Mouse (Mus musculus): Measurements from ENCODE around the gene Tle3. TPM values are rescaled to one million over a fixed set of nuclear protein-coding genes. Genes with fewer than 3 reads are reported as not detected.

The Tle3 gene
- polyA plus RNA-seq, 1 experiment from 2014 or later = 101 TPM

DNA sequence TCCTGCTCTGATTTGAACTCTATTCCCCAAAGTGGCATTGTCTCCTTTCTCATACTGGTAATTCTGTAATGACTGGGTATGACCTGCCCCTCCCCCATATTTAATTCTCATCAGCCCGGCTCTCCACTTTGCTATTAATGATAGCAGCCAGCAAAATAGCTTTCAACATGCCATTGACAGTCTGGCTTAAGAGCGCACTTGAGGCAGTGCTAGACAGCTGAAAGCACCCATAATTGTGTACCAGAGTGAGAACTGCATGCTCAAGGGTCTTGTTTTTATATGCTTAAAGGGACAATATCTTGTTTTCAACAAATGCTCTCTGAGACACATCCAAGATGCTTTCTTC is 8.9 kb downstream of the Tle3 start:
- no peaks in the 10 kb centered on the region for H3K27me3 ChIP-seq
- ChIA-PET CTCF (no interaction called here), POLR2A (no interaction called here)
- ATAC-seq (no peak), DNase-seq (ENCODE audit: low read depth, low spot score) (no peak)
- TF ChIP-seq CTCF (IDR thresholded peaks at IDR 0.05) = no peak
- in situ Hi-C loops (cut with MboI; ENCODE audit: low pct_unique_long_range_greater_than_20kb) = no loop called here

DNA sequence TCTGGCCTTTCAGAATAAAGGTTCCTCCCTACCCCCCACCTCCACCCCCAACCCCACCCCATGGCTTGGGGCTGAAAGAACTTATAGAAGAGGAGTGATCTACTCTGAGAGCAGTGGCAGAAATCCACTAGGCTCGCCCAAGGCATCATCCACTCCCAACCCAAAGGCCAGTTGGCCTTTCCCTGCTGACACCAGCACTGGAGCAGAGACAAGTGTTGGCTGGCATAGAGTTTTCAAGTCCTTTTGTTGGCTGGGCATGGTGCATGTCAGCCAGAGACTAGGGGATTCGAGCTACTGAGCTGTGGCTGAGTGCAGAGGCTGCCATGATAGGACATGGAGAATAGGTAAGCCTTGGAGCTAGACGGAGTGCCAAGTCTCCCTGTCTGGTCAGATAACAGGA is 9.3 kb downstream of the Tle3 start:
- H3K27me3 ChIP-seq = no peaks in the 10 kb centered on the region
- ATAC-seq (no peak), DNase-seq (ENCODE audit: low read depth, low spot score) (no peak)
- CTCF ChIA-PET = no interaction called here
- POLR2A ChIA-PET = no interaction called here
- in situ Hi-C loops (cut with MboI; ENCODE audit: low pct_unique_long_range_greater_than_20kb) = no loop called here
- no peak for TF ChIP-seq CTCF (IDR thresholded peaks at IDR 0.05)

DNA sequence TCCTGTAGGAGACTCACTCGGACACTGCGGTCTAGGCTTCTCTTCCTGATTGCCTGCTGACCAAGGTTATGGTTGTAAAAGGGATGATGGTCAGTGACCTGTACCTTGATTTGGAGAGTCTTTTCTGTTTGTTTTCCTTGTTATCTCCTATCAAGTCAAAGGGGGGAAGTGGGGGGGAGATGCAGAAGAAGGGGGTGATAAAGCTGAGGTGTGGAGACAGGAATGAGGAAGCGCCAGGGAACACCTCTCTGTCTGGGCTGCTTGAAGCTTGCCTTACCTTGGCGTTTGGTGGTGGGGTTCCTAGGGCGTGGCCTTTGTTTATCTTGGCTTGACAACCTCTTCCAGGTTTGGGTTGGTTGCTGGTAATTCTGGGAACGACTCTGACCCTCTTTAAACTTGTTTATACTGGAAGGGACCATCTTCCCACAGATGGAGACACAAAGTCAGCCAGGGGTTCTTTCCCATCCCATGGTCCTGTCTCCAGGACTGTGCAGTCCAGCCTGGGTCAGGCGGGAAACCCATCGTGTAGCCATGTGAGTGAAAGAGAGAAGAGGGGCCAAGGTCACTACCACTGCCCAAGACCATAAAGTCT is 10.5 kb downstream of the Tle3 start:
- no peak for TF ChIP-seq CTCF (IDR thresholded peaks at IDR 0.05)
- in situ Hi-C loops (cut with MboI; ENCODE audit: low pct_unique_long_range_greater_than_20kb) = no loop called here
- H3K27me3 ChIP-seq = no peaks in the 10 kb centered on the region
- POLR2A ChIA-PET = no interaction called here
- ATAC-seq = no peak
- no peak for DNase-seq (ENCODE audit: low read depth, low spot score)
- CTCF ChIA-PET = interaction anchor here (0.9 kb wide), 1 partner anchor 13 kb away, joined by 3 read pairs; no protein-coding TSS in a partner anchor

DNA sequence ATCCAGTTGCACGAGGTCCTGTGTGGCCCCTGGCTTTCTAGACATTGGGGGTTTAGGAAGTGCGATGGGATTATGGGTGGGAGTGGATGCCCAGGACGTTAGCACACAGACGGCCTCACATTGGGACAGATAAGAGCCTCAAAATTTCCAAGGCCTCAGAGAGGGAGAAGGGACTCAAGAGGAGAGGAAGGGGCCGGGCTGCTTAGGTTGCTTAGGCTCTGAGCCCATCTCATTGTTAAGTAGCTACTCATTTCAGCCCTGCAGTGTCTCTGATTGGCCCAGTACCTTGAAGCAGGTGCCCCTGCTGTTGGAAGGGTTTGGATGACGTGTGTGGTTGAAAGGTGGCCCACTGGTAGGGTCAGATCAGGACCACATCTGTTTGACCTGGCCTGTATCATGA is 11.9 kb downstream of the Tle3 start:
- ChIA-PET POLR2A (interaction anchor here (1.2 kb wide), 1 partner anchor 13 kb away, joined by 8 read pairs; no protein-coding TSS in a partner anchor), CTCF (no interaction called here)
- in situ Hi-C loops (cut with MboI; ENCODE audit: low pct_unique_long_range_greater_than_20kb) = no loop called here
- no peak for TF ChIP-seq CTCF (IDR thresholded peaks at IDR 0.05)
- ATAC-seq (no peak), DNase-seq (ENCODE audit: low read depth, low spot score) (no peak)
- no peaks in the 10 kb centered on the region for H3K27me3 ChIP-seq

DNA sequence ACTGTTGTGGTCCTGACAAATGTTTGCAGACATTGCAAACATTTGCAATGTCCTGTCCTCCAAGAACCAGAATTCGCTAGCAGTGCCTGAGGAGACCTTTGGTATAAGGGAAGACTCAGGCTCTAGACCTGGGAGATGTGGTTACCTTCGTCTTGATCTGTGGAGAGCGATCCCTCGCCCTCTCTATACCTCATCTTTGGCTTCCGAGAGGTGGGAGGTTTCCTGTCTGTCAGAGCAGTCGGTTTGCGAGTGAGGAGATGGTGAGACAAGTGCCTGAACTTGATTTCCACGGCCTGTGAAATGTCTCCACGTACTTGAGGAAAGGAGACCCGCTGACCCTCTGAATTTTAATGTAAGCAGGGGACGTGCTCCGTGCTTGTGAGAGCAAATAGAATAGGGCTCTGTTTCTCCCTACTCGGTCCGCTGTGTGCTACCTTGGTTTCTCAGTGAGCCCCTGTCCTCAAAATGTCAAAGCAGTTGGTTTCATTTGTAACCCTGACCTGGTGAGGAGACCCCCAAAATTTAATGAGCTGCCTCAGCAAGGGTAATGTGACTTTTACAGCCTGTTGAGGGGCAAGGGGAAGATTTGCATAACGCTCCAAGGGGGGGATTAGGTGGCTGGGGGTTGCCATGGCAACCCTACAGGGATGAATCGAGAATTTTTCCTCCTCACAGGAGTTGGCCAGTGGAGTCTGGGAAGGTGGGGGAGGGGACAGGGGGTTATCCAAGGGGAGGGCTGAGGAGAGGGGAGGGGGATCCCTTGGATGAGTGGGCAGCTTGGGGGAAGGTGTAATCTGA is 12.7 kb downstream of the Tle3 start:
- no peak for DNase-seq (ENCODE audit: low read depth, low spot score)
- ChIA-PET POLR2A (no interaction called here), CTCF (no interaction called here)
- in situ Hi-C loops (cut with MboI; ENCODE audit: low pct_unique_long_range_greater_than_20kb) = loop anchor here (5.0 kb wide), 1 partner anchor 447 kb away; no protein-coding TSS in a partner anchor
- H3K27me3 ChIP-seq = no peaks in the 10 kb centered on the region
- TF ChIP-seq CTCF (IDR thresholded peaks at IDR 0.05) = no peak
- no peak for ATAC-seq

DNA sequence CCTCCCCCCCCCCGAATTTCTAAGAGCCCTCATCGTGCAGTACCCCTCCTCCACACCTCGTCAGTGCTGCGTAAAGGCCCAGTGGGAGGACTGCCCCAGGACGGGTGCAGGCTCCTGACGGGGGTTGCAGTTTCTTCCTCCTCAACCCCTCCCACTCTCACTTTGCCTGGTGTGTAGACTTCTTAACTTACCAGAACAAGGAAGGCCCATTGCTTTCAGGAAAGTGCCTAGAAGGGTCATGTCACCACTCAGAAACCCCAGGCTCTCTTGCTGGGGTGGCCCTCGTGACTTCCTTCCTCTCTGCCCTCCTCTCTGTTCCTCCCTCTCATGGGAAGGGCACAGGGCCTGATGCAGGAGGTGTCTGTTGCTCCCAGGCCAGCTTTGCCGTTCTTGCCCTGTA is 13.6 kb downstream of the Tle3 start:
- TF ChIP-seq CTCF (IDR thresholded peaks at IDR 0.05) = no peak
- ATAC-seq = no peak
- DNase-seq (ENCODE audit: low read depth, low spot score) = no peak
- in situ Hi-C loops (cut with MboI; ENCODE audit: low pct_unique_long_range_greater_than_20kb) = loop anchor here (5.0 kb wide), 1 partner anchor 447 kb away; no protein-coding TSS in a partner anchor
- ChIA-PET POLR2A (no interaction called here), CTCF (no interaction called here)
- H3K27me3 ChIP-seq = no peaks in the 10 kb centered on the region

DNA sequence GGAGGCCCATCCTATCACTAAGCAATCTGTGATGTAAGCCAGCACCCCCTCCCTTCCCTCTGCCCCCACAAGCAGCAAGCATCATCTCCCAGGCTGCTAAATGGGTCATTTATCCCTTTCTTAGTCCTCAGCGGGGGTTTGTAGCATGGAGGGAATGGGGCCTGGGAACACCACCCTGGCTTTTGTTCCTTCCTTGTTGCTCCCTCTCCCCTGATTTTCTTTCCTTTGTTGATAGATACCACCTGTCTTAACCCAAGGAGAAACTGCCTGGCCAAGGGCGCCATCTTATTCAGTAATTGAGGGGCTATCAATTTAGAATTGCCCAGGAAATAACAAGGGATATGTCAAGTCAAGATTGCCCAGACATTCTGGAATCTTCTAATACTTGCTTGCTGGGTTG is 14.1 kb downstream of the Tle3 start:
- DNase-seq (ENCODE audit: low read depth, low spot score) = no peak
- ChIA-PET CTCF (no interaction called here), POLR2A (no interaction called here)
- in situ Hi-C loops (cut with MboI; ENCODE audit: low pct_unique_long_range_greater_than_20kb) = loop anchor here (5.0 kb wide), 1 partner anchor 446 kb away; no protein-coding TSS in a partner anchor
- TF ChIP-seq CTCF (IDR thresholded peaks at IDR 0.05) = no peak
- H3K27me3 ChIP-seq = no peaks in the 10 kb centered on the region
- ATAC-seq = no peak

DNA sequence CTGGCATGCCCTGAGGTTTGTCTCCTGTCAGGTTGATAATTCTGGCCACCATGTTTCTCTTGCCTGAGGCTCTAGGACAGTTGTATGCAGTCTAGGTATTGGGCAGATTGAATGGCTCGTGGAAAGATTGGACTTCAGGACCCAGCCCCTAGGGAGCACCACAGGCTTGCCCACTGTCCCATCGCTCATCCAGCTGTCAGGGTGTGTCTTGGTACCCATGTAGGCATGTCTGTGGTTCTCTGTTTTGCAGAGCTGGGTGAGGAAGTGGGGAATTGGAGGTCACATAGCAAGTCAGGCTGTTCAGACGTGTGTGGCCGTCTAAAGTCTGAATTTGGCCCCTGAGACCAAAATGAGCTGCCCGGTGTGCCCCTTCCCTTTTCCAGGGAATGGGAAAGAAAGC is 15.6 kb downstream of the Tle3 start:
- in situ Hi-C loops (cut with MboI; ENCODE audit: low pct_unique_long_range_greater_than_20kb) = loop anchor here (5.0 kb wide), 1 partner anchor 445 kb away; no protein-coding TSS in a partner anchor
- POLR2A ChIA-PET = interaction anchor here (1.1 to 1.6 kb wide), 2 partner anchors 11 to 15 kb away, joined by 3 to 4 read pairs; no protein-coding TSS in a partner anchor
- CTCF ChIA-PET = no interaction called here
- no peak for TF ChIP-seq CTCF (IDR thresholded peaks at IDR 0.05)
- ATAC-seq = no peak
- H3K27me3 ChIP-seq = no peaks in the 10 kb centered on the region
- no peak for DNase-seq (ENCODE audit: low read depth, low spot score)

DNA sequence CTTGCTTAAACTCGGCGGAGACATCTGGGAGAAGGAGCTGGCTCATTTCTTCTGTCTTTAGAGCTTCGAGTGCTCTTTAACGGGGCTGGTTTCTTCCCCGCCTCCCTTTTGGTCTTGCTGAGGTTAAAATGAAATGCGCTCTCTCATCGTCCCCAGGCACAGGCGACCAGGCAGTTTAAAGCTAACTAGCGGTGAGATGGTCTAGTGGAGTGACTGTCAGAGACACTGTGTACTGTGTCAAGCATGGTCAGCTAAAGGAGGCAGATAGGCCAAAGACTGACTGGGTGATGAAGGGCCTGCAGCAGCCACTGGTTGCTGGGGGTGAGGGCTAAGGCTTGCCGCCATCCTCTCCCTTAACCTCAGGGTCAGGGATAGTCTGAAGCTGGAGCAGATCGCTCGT is 16.0 kb downstream of the Tle3 start:
- no peaks in the 10 kb centered on the region for H3K27me3 ChIP-seq
- ChIA-PET CTCF (no interaction called here), POLR2A (interaction anchor here (1.1 to 1.6 kb wide), 2 partner anchors 10 to 15 kb away, joined by 3 to 4 read pairs; no protein-coding TSS in a partner anchor)
- DNase-seq (ENCODE audit: low read depth, low spot score) (no peak), ATAC-seq (no peak)
- no peak for TF ChIP-seq CTCF (IDR thresholded peaks at IDR 0.05)
- in situ Hi-C loops (cut with MboI; ENCODE audit: low pct_unique_long_range_greater_than_20kb) = loop anchor here (5.0 kb wide), 1 partner anchor 444 kb away; no protein-coding TSS in a partner anchor

DNA sequence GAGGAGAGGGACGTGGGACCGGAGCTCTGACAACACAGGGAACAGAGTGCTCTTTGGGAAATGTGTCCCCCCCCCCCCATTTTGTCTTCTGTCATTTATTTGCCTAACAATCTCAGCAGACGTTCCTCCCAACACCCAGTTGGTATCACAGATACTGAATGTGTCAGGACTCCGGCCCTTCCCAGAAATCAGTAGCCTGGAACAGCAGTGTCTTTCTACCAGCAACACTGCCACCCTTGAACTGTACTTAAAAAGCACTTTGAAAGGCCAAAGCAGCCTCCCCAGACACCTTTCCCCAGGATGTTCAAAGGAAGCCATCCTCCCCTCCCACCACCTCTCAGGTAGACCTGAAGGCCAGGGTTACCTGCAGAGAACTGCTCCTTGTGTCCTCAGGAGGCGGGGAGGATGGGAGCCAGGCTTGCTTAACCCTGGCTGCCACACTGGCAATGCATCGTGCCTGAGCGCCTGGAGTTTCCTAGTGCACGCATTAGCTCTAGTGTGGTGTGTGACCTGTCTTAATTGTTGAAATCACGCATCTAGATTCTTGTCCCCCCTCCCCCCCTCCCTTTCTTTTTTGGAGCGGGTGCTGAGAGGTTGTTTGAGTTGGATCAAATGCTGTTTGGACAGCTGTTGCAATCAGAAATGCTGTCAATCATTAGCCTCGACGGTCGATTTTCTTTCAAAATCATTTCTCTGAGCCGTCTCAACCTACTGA is 16.7 kb downstream of the Tle3 start:
- DNase-seq (ENCODE audit: low read depth, low spot score) (no peak), ATAC-seq (no peak)
- POLR2A ChIA-PET = interaction anchor here (1.1 to 1.6 kb wide), 2 partner anchors 9 to 14 kb away, joined by 3 to 4 read pairs; no protein-coding TSS in a partner anchor
- CTCF ChIA-PET = no interaction called here
- no peak for TF ChIP-seq CTCF (IDR thresholded peaks at IDR 0.05)
- no peaks in the 10 kb centered on the region for H3K27me3 ChIP-seq
- in situ Hi-C loops (cut with MboI; ENCODE audit: low pct_unique_long_range_greater_than_20kb) = loop anchor here (5.0 kb wide), 1 partner anchor 443 kb away; no protein-coding TSS in a partner anchor

DNA sequence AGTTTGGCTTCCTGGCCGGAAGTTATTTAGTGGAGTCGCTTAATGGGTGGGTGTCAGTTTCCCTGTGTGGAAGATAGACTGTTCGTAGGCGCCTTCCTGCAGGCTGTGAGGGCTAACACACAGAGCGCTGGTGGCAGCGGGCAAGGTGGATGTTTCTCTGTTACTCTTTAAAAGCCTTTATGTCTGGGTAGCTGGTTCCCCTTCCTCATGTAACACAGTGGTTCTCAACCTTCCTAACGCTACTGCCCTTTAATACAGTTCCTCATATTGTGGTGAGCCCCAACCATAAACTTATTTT is 17.2 kb downstream of the Tle3 start:
- POLR2A ChIA-PET = interaction anchor here (1.6 kb wide), 1 partner anchor 13 kb away, joined by 4 read pairs; no protein-coding TSS in a partner anchor
- CTCF ChIA-PET = no interaction called here
- no peak for ATAC-seq
- TF ChIP-seq CTCF (IDR thresholded peaks at IDR 0.05) = no peak
- no peaks in the 10 kb centered on the region for H3K27me3 ChIP-seq
- no peak for DNase-seq (ENCODE audit: low read depth, low spot score)
- in situ Hi-C loops (cut with MboI; ENCODE audit: low pct_unique_long_range_greater_than_20kb) = loop anchor here (5.0 kb wide), 1 partner anchor 443 kb away; no protein-coding TSS in a partner anchor
